ENCODE assay signal across 8 mouse cellular contexts in genomic region chr7:46378123-46378522, GRCm38 (mm10). TPM values are rescaled to one million over a fixed set of nuclear protein-coding genes. Genes with fewer than 3 reads are reported as not detected.
A peak's percentile ranks its signal among the peaks of the same experiment; 100 is the strongest.
DNase-seq lines count a peak whose midpoint lies in the region; ATAC-seq and TF ChIP-seq lines count a peak whose summit lies in the region.

No protein-coding gene starts in this region.

- DNase-seq in kidney, adult 2 months = no peak
- no peak for DNase-seq in kidney, adult 11 months
- DNase-seq in ES-CJ7 (ENCODE audit: low read depth, low spot score) = peak; percentile 55
- DNase-seq in retina, embryonic 14.5 days (ENCODE audit: low spot score) = peak; percentile 48
- no peak for DNase-seq in lung, postnatal 25 days (ENCODE audit: low spot score)
- no peak for DNase-seq in kidney, adult 9 months

- H3K9ac ChIP-seq in hindbrain, embryonic 16.5 days (ENCODE audit: low read depth, low read length) = no peak overlapping the region

- no peak overlapping the region for H3K27ac ChIP-seq in kidney, adult 2 months (ENCODE audit: insufficient read depth, low read depth, low read length)
- H3K27ac ChIP-seq in cortical plate, adult 2 months (ENCODE audit: insufficient read depth, low read length) = no peak overlapping the region
- no peak overlapping the region for H3K27ac ChIP-seq in hindbrain, embryonic 16.5 days (ENCODE audit: low read depth, low read length)

- peak overlapping the region; percentile 47 for H3K4me2 ChIP-seq in hindbrain, embryonic 16.5 days (ENCODE audit: low read length)

- no peak for TF ChIP-seq POLR2A in kidney, adult 2 months (IDR thresholded peaks at IDR 0.05; ENCODE audit: low read depth, low read length)
- TF ChIP-seq POLR2A in cortical plate, adult 2 months (IDR thresholded peaks at IDR 0.05; ENCODE audit: extremely low read depth, insufficient read depth, low read length) = no peak

- TF ChIP-seq CTCF in kidney, adult 2 months (conservative IDR thresholded peaks at IDR 0.05; ENCODE audit: insufficient read depth, insufficient read length, low read depth, low read length) = peak; percentile 34; the same call in 1 of the 2 replicates
- TF ChIP-seq CTCF in cortical plate, adult 2 months (IDR thresholded peaks at IDR 0.05; ENCODE audit: extremely low read depth, insufficient read depth, low read length) = peak; percentile 49

- no peak overlapping the region for H3K4me3 ChIP-seq in kidney, adult 2 months (ENCODE audit: insufficient read depth, low read depth, low read length)
- H3K4me3 ChIP-seq in cortical plate, adult 2 months (ENCODE audit: insufficient read depth, low read length) = no peak overlapping the region
- H3K4me3 ChIP-seq in hindbrain, embryonic 16.5 days (ENCODE audit: low read length) = peak overlapping the region; percentile 21; the same call in 1 of the 2 replicates

- H3K36me3 ChIP-seq in kidney, adult 2 months (ENCODE audit: control insufficient read depth, insufficient read depth, low read length) = no peaks in the 10 kb centered on the region
- no peaks in the 10 kb centered on the region for H3K36me3 ChIP-seq in hindbrain, embryonic 16.5 days (ENCODE audit: control insufficient read depth, insufficient read depth, low read length)

- 0 out of 2 replicates have a peak, but pooled peaks have one; percentile 21 for ATAC-seq in hindbrain, embryonic 16.5 days

- no peaks in the 10 kb centered on the region for H3K9me3 ChIP-seq in hindbrain, embryonic 16.5 days (ENCODE audit: control insufficient read depth, low read length)

- H3K27me3 ChIP-seq in kidney, adult 2 months (replicated peaks; ENCODE audit: control insufficient read depth, insufficient read depth, low read length) = no peaks in the 10 kb centered on the region; the same call in 1 of the 2 replicates
- peaks cover 62% of the 10 kb centered on the region for H3K27me3 ChIP-seq in hindbrain, embryonic 16.5 days (replicated peaks; ENCODE audit: control insufficient read depth, insufficient read depth, low read length)

- WGBS in kidney, adult 2 months = 2% methylated on average over 22 of the region's 22 CpGs
- WGBS in hindbrain, embryonic 16.5 days = 4% methylated on average over 22 of the region's 22 CpGs

- H3K4me1 ChIP-seq in kidney, adult 2 months (ENCODE audit: control insufficient read depth, insufficient read depth, low read length) = no peaks in the 10 kb centered on the region
- no peaks in the 10 kb centered on the region for H3K4me1 ChIP-seq in cortical plate, adult 2 months (ENCODE audit: control insufficient read depth, insufficient read depth, low read length)
- H3K4me1 ChIP-seq in hindbrain, embryonic 16.5 days (ENCODE audit: control insufficient read depth, insufficient read depth, low read depth, low read length) = peaks cover 15% of the 10 kb centered on the region

RNA-seq across cellular contexts. Expression of gene Myod1, which starts 1.8 kb away (rescaled TPM):
- polyA plus RNA-seq in kidney, adult 2 months (2012; rRNA removed) = 0.20 TPM in 1 of 2 replicates, not detected in the other
- polyA plus RNA-seq in cortical plate, adult 2 months (2012; rRNA removed) = 0.10 and 0.25 TPM in 2 replicates
- 0.19 and 1.9 TPM in 2 replicates for polyA plus RNA-seq in hindbrain, embryonic 16.5 days (2015; fragmentation: Nextera tagmentation; extraction: Ambion mirVana)

RNA-seq across cellular contexts. Expression of gene Kcnc1, which starts 18.2 kb away (rescaled TPM):
- 0.05 and 0.23 TPM in 2 replicates for polyA plus RNA-seq in kidney, adult 2 months (2012; rRNA removed)
- polyA plus RNA-seq in cortical plate, adult 2 months (2012; rRNA removed) = 80.3 and 85.7 TPM in 2 replicates
- 13.4 and 14.5 TPM in 2 replicates for polyA plus RNA-seq in hindbrain, embryonic 16.5 days (2015; fragmentation: Nextera tagmentation; extraction: Ambion mirVana)

Comparison
In these comparisons a context has a peak if more than half of its experiments do, and no peak if none do; other contexts are left out.
1. DNase-seq: peak in ES-CJ7 (single experiment) and retina, embryonic 14.5 days (single experiment); none in kidney, adult 2 months (single experiment), kidney, adult 11 months (single experiment), lung, postnatal 25 days (single experiment) and kidney, adult 9 months (single experiment).
2. RNA of gene Kcnc1, which starts 18.2 kb away (polyA plus RNA-seq): 80.3 to 85.7 TPM in cortical plate, adult 2 months and 13.4 to 14.5 TPM in hindbrain, embryonic 16.5 days; 0.05 to 0.23 TPM in kidney, adult 2 months; every median in the first group is over 10 times any median in the second.